Mouse (Mus musculus): Measurements from ENCODE around the gene Safb2.

DNA sequence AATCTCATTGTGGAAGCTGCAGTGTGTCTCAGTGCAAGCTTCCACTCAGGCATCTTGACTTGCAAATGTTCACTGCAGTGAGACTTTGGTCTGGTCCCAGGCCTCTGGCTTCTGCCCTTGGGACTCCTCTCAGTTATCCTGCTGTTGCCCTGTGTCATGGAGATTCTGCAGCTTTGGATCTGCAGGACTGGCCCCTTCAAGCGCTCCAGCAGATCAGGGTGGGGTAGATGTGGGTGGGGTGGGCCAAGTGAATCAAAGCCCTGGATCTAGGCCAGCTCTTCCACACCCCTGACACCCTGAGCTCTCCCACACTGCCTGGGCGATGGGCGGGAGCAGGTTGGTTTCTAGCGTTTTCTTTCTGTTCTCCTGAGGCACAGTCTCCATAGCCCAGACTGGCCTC is 47.4 kb upstream of the Safb2 start:
- TF ChIP-seq MAX (IDR thresholded peaks at IDR 0.05) (no peak), CEBPB (IDR thresholded peaks at IDR 0.05; ENCODE audit: low read depth) (no peak), CTCF (IDR thresholded peaks at IDR 0.05; ENCODE audit: control insufficient read depth, insufficient read depth, insufficient read length) (no peak), USF1 (IDR thresholded peaks at IDR 0.05; ENCODE audit: low read depth) (no peak), MYOG (IDR thresholded peaks at IDR 0.05; ENCODE audit: control insufficient read depth, extremely low read depth, insufficient read length) (no peak), FOSL1 (IDR thresholded peaks at IDR 0.05; ENCODE audit: insufficient read depth, low read length, poor library complexity, severe bottlenecking) (no peak)

Data from C2C12 (cell line).